Mouse (Mus musculus): ENCODE results near the gene Hdgfl2.

DNA sequence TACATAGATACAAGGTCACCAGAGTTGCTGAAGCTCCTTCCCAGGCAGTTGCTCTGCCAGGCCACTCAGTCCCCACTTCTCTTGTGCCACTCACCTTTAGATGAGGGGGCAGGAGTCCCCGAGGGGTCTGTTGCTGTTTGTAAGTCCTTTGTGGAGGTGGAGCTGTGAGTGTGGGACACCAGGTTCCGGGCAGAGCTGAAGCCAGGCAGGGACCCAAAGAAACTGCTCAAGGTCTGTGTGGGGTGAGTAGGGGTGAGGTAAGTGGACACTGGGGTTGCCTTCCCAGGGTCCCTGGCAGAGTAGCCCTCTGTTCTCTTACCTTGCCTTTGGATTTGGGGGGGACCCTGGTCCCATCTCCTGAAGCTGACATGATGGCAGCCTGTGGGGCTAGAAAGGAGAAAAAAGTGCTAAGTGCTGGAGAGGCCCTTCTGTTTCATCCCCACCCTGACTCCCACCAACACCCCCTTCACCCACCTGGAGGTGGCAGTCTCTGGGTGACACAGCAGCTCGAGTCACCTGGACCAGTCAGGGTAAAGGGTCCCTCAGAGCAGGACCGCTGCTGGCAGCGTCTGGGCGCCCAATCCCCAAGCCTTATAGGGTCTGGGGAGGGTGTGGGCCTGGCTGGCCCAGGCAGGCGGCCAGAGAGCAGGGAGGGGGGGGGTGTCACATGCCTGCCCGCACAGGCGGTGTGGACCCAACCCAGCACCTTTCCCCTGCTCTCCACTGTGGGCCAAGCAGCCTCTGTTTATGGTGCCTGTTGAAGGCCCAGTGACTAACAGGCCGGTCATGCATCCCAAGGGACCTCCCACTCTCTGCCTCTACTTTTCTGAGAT lies 30.0 kb downstream of the Hdgfl2 start, which contains the start of gene Plin4:
- TF ChIP-seq CTCF (IDR thresholded peaks at IDR 0.05; ENCODE audit: borderline replicate concordance, insufficient read depth, low read depth, low read length) (no peak), POLR2A (IDR thresholded peaks at IDR 0.05; ENCODE audit: borderline replicate concordance, insufficient read depth, low read length) (no peak)
